Mouse (Mus musculus): Measurements from ENCODE around the gene Stoml2.

Gene Stoml2

GRCm38 (mm10) chr4:43031237-43031995 is at the start of gene Stoml2:
Gene Stoml2 (minus strand): TSS chr4:43031710.
- DNase-seq = peak; percentile 96

DNA sequence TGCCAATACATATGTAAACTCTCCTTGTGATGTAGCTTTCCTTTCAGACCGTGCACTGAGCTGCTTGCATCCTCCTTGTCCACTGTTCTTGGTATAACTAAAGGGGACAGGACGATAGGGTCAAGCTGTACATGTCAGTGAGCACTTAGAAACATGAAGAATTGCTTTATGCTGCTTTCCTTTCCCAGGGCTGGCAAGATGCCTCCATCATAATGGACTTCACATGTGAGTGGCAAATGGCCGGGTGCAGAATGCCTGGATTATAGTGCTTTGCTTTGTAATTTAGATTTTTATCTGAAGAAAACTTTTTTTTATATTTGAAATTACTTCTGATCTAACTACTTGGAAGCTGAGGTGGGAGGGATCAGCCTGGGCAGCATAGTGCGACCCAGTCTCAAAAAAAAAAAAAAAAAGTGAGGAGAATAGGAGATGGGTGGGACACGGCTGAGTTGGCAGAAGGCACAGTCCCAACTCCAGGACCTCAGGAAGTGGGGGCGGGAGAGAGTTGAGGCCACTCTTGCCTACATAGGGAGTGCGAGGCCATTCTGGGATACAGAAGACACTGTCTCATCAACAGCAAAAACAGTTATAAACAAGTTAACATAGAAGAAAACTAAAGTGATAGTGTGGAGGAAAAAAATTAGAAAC is 46.7 kb upstream of the Stoml2 start:
- no peak for DNase-seq

- no peak for DNase-seq
Observed at GRCm38 (mm10) chr4:43074923-43075322, 43.4 kb upstream of the Stoml2 start.

- no peak for DNase-seq
Observed at GRCm38 (mm10) chr4:43065471-43065870, 34.0 kb upstream of the Stoml2 start.

DNA sequence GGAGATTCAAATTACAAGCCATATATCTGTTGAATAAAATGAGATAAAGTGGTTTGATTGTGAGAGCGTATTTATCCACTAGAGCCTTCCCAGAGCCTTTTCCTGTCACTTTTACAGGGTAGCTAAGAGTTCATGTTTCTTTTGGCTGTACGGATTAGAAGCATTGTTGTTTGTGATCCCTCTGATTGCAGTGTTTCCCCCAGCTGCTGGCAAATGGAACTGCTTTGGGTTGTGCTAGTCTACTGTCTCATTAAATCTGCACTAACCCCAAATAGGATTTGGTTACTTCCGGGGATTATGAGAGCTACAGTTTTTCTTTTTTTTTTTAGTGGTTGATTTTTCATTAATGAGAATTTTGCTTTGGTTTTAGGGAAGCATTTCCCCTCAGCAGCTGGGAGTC is 28.8 kb upstream of the Stoml2 start:
- DNase-seq = no peak

- DNase-seq = no peak
Observed at GRCm38 (mm10) chr4:43059697-43060096, 28.2 kb upstream of the Stoml2 start.

GRCm38 (mm10) chr4:43058753-43059654 is 27.5 kb upstream of the Stoml2 start, which contains the start of gene Unc13b:
Gene Unc13b (plus strand): TSS chr4:43058953.
- peak; percentile 89 for DNase-seq

- DNase-seq = no peak
Observed at GRCm38 (mm10) chr4:43058392-43058752, 26.9 kb upstream of the Stoml2 start.

DNA sequence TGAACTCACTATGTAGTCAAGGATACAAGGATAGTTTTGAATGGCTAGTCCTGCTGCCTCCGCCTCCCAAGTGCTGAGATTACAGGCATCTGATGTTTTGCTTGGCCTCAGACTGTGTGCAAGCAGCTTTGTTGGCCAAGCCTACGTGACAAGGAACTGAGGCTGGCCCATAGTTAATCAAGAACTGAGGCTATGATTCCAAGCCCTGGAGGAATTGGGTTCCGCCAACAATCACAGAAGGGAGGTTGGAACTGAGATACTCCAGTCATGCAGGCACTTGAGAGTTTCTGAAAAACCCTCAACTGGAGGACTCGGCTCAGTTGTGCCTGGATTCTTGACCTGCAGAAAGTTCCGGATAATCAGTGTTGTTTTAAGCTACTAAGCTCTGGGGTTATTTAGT is 26.1 kb upstream of the Stoml2 start:
- no peak for DNase-seq

GRCm38 (mm10) chr4:43052627-43053026 is 21.1 kb upstream of the Stoml2 start:
- DNase-seq = no peak

DNA sequence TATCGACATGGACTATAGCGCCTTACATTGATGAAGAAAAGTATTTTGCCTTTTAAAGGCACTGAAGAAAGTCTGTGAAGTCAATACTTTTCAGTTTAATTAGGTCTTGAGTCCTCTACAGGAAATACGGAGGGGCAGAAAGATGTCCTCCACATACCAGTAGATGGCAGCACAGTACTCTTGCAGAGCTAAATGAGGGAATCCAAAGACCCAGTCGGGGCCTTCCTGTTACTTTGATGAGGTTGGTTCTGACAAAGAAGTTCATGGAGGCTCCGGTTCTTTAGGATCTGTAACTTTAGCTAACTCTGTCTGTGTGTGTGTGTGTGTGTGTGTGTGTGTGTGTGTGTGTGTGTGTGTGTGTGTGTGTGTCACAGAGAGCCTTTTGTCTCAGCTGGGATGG is 15.7 kb upstream of the Stoml2 start:
- DNase-seq = peak; percentile 79

DNA sequence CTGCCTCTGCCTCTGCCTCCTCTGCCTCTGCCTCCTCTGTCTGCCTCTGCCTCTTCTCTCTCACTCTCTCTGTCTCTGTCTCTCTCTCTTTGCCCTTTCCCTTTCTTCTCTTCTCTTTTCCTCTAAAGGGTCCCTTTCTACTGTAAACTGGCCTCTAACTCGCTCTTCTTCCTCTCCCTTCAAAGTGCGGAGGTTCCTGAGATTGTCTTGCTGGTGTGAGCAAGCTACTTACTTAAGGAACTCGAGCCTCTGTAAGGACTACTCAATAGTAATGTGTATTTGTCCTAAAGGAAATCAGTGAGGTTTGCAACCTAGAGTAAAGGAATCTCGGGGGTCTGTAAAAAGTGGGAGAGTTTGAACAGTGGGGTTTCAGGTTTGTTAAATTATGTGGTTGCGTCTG is 15.1 kb upstream of the Stoml2 start:
- DNase-seq = no peak

- peak; percentile 94 for DNase-seq
Observed at GRCm38 (mm10) chr4:43045659-43046302, 14.3 kb upstream of the Stoml2 start, which contains the start of gene Fam214b. Gene Fam214b (minus strand): TSS chr4:43046220.

- no peak for DNase-seq
Observed at GRCm38 (mm10) chr4:43045285-43045658, 13.8 kb upstream of the Stoml2 start.

DNA sequence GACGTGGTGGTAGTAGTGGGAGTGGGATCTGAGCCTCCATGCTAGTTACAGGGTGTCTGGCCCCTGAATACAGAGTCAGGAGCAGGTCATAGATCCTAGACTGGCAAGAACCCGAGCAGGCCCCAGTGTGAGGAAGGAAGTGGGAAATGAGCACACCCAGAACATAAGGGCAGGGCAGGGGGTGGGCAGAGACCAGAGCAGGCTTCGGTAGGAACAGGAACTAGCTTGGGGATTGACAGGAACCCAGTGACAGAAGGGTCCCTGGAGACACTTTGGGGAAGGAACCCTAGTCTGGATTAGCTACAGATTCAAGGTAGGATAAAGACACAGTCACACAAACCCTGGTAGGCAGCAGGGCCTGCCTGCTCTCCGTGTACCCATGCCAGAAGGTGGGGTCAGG is 13.2 kb upstream of the Stoml2 start:
- no peak for DNase-seq

- DNase-seq = peak; percentile 46
Observed at GRCm38 (mm10) chr4:43043644-43044357, 12.3 kb upstream of the Stoml2 start.

DNA sequence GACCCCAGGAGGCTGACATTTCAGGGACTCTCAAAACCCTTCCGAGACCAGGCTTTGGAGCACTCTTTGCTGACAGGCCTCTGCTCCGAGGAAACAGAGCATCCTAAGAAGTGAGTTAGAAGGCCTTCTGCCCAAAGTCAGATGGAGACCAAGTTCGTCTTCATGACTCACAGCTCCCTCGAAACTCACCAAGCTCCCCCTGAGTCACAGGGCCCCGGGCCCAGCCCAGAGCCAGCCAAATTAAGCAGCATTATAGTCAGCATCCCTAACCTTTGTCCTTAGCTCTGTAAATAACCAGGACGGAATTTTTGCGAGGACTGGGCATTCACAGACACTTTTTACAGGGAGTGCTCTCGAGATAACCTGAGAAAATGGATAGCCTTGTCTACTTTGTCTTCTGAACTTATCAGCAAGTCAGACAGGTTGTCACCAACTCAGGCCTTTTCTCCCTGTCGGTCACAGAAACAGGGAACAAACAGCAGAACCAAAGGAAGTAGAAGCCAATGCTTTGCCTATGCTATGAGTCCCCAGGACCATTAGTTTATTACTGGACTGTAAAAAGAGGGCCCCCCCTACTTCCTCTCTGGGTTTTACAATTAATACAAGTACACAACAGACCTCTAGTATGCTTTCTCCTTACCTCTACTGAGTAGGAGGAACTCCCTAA is 9.5 kb upstream of the Stoml2 start:
- DNase-seq = no peak

- peak; percentile 98 for DNase-seq
Observed at GRCm38 (mm10) chr4:43040114-43040572, 8.6 kb upstream of the Stoml2 start.

GRCm38 (mm10) chr4:43039609-43040008 is 8.1 kb upstream of the Stoml2 start:
- no peak for DNase-seq

- peak; percentile 57 for DNase-seq
Observed at GRCm38 (mm10) chr4:43038567-43039495, 7.3 kb upstream of the Stoml2 start.

All from right cerebral cortex, adult 18-20 months (tissue).